Mouse (Mus musculus): ENCODE results near the gene Taf9.

The Taf9 gene

DNA sequence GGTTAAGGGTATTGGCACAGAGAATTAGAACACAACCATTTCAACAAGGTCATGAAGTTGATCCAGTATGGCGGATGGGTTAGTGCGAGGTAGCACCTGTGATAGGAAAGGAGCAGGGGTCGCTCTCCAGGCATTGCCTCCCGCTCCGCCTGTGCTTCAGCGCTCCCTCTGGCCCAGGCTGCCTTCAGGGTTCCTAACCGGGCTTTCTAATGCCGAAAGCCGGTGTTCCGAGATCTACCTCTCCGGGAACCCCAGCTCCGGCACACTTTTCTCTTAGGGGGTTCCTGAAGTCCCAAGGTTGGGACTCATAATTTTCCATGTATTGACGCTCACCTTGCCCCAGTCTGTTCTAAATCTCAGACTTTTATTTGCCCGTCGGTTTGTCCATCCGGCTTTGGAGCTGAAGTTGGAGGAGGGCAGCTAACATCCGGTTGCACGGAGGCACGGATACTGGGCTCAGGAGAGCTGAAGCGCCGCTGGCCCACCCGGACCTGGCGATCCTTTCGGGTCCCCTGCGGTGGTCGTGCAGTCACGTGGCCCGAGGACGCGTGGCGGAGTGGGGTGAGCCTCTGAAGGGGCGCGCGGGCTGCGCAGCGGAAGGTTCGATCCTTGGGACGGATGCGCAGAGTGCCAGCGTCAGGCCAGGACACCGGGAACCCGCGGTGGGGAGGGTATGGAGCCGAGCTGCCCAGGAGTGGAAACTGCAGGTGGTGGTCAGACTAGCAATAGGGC is 18.1 kb downstream of the Taf9 start, which contains the start of gene Ccdc125:
Gene Ccdc125 (plus strand): TSS at position 427 of the 732 bp plus-strand sequence.
- DNase-seq (ENCODE audit: low read depth, low spot score), result peak; percentile 61

DNA sequence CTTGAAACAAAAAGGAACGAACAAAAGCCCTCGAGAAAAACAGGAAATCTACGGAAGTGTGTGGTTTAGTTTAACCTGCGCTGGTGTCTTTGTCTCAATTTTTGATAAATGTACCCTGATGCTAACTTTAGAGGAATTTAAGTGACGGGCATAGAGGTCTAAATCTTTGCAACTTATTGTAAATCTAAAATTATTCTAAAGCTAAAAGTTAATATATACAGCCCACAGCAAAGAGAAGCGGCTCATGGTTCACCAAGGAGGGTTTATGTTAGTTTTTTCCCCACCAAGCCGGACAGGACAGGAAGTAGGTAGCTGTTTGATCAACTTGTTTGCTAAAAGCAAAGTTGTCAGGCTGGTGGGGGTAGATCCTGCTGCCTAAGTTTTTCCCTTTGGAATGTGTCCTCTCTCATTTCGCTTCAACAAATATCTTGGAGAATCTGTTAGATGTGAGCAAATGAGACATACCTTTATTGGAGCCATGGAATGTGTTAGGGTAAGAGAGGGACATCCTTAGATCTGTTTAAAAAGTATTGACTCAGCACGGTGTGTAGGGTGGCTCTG is 18.9 kb downstream of the Taf9 start:
- peak; percentile 39 for DNase-seq (ENCODE audit: low read depth, low spot score)

DNA sequence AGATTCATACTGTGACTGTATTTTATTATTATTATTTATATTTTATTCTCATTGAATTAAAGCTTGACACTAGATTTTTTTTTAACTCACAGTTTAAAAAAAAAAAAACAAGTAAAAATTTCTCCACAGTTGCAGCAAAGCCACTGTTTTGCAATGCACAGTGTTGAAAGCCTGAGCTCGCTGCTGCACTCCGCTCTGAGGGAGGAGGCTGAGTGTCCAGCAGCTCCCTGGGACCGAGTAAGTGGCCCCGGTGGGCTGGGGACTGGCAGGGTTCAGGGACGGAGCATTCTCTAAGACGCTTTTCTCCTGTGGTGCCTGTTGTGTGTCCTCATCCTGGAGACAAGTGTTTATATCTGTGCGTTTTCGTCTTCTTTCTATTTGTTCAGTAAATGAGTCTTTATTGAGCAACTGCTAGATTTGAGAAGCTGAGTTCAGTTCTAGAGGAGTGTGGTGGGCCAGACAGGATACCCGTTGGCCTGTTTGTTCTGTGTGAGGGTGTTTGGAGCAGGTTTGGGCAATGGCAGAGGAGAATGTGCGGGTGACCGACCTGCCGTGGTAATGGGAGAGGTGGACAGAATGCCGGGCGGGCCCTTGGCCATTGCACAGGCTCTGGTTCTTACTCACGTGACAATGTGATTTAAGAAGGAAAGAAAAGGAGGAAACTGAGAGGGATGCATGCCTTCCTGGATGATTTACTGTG is 24.7 kb downstream of the Taf9 start:
- no peak for DNase-seq (ENCODE audit: low read depth, low spot score)

DNA sequence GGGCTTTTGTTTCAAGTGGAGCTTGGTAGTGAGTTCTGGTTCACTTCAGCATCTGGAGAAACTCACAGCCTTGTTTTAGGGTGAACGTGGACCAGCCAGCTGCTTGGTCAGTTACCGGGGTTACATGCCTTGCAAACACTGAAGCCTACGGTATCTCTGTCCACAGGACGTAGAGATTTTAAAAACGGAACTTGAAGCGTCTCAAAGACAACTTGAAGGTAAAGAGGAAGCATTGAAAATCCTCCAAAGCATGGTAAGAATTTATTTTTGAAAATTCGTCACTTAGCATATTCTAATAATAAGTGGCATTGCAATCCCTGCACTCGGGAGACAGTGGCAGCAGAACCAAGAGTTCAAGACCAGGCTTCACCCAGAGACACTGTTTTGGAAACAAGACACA is 30.2 kb downstream of the Taf9 start:
- DNase-seq (ENCODE audit: low read depth, low spot score), result no peak

DNA sequence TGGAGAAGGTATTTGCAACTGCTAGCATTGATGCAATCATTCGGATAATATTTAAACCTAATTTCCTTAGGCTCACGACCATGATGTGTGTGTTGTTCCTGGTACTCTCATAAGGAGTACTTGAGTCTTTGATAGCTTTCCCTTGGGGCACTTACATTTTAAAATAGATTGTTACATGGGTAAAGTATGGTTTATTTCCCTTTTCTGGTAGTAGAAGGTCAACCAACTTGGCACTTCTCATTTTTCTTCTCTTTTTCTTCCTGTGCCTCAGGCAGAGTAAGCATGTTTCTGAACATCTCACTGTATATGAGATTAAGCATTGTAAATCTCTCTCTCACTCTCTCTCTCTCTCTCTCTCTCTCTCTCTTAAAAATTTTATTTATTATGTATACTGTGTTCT is 31.5 kb downstream of the Taf9 start:
- no peak for DNase-seq (ENCODE audit: low read depth, low spot score)

DNA sequence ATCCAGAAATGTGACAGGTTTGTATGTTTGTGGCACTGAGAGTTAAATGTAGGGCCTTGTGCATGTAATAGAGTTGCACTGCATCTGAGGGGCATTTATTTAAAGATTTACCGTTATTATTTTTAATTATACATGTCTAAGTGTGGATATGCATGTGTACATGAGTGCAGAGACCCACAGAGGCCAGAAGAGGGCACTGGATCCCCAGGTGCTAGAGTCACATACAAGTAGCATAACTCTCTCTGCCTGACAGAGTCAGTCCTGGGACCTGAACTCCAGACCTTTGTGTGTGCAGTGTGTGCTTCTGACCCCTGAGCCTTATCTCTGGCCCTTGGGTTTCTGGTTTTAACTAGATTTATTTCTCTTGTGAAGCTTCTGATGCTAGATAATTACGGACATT is 33.0 kb downstream of the Taf9 start:
- DNase-seq (ENCODE audit: low read depth, low spot score), result peak; percentile 30

DNA sequence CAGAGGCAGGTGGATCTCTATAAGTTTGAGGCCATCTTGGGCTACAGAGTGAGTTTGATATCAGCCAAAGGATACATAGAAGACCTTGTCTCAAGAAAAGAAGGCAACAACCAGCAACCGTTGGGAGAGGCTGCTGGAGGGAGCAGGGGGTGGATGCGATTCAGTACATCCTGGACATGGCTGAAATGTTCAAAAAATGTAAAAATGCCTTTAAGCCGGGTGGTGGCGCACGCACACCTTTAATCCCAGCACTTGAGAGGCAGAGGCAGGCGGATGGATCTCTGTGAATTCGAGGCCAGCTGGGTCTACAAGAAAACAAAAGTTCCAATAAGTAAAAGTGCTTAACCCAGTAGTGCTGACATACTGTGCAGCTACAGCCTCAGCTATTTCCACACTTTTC is 36.1 kb downstream of the Taf9 start:
- DNase-seq (ENCODE audit: low read depth, low spot score), result no peak

DNA sequence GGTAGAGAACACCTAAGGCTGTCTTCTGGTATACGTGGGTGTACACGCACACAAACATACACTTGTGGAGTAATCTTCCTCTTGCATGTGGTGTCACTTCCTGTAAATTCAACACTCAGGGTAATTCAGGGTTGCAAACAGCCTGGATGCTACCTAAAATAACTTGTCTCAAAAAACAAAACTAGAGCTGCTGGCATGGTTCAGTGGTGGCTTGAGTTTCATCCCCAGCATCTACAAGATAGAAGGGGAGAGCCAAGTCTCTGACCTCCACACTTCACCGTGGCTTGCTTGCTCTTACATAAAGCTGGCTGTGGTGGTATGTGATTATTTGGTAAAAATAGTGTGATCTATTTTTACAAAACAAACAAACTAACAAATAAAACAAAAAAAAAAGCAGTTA is 46.2 kb downstream of the Taf9 start:
- no peak for DNase-seq (ENCODE audit: low read depth, low spot score)

DNA sequence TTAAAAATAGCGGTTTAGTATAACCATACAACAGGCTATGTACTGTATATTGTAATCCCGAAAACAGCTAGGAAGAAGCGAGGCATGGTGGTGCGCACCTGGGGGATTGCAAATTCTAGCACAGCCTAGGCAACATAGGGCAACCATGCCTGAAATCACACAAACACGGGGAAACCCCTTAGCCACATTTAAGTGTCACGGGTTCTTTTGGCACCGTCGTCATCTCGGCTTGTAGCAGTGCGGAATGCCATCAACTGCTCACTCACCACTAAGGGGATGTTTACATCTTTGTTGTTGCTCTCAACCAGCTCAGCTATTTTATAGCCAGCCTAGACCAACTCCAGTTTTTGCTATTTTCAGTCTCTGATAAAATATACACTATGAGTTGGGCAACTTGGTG is 47.5 kb downstream of the Taf9 start:
- DNase-seq (ENCODE audit: low read depth, low spot score), result no peak

DNA sequence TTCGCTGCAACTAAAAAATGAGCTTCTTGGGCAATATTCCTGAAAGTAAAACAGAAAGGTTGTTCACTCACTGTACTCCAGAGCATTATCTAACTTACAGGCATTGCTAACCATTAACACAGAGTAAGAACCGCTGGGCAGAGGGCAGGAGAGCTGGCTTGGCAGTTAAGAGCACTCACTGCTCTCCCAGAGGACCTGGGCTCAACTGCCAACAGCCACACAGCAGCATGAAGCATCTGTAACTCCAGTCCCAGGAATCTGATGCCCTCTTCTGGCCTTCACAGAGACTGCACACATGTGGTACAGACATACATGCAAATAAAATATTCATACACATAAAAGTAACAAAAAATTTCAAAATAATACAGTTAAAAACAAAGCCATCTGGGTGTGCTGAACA is 52.1 kb downstream of the Taf9 start:
- no peak for DNase-seq (ENCODE audit: low read depth, low spot score)
